Mouse (Mus musculus): Measurements from ENCODE around the gene Disc1. TPM values are rescaled to one million over a fixed set of nuclear protein-coding genes. Genes with fewer than 3 reads are reported as not detected.

Disc1 gene
- total RNA-seq, 1 experiment from 2014 or later: 2.4 TPM

DNA sequence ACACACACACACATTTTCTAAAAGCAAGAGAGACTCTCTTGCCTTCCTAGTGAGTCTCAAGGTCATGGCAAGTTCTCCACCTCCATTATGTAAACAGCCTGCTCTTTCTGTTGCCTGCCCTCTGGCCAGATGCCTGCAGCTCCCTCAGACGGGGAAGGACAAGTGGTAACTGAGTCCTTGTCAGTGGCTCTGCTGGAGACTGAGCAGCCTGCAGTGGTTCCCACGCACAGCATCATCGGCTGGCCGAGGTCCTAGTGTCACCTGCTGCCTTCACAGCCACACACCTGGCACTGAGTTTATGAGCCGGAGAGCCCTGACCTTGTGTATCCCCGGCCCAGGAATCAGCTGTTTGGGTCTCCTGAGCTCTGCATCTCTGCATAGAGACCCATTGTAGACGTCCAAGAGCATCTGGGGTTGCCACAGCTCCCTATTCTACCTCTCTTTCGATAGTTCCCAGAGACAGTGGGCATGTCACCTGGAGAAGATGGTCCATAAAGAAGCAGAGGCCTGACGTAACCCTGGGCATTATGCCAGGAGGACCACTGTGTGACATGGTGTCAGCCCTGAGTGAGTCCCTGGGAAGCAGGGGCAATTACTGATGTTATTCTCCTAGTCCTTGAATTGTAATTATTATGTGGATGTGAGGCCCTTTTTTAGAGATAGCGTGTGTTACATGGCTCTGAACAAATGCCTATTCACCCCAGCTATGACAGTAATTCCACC is 169.2 kb downstream of the Disc1 start:
- DNase-seq: peak; percentile 50

DNA sequence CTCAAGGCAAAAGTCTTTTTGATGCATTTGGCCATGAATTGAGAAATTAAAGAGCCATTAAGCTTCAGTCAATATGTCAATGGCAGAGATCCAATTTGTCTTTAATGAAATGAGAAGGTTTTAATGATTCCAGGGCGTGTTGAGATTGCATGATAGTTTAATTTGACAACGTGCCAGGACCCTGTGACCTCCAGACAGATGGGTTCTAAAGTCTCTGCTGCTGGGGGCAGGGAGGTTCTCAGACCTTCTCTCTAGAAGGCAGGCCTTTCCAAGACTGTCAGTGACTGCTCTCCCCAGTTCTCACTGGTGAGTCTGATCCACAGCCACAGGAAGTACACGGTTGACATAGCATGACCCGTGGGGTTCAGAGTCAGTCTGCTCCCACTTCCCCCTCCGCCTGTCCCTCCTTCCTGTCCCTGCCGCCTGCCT is 170.3 kb downstream of the Disc1 start:
- DNase-seq: no peak

DNA sequence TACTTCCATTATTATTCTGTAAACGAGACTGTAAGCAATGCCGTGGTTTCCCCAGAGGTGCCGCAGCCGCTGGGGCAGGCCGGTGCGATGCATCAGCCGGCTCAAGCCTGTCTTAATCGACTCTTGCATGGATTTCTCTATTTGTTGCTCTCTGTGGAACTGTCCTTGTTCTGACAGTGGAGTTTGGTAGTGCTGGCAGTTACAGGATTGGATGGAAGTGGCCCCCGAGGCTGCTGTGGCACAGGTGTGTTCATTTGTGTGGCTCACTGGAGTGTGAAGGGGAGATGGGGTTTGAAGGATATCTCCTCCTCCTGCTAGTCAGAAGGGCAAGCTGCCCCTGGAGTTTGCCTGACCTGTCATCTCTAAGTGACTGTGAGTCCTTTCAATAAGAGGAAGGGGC is 171.3 kb downstream of the Disc1 start:
- no peak for DNase-seq

DNA sequence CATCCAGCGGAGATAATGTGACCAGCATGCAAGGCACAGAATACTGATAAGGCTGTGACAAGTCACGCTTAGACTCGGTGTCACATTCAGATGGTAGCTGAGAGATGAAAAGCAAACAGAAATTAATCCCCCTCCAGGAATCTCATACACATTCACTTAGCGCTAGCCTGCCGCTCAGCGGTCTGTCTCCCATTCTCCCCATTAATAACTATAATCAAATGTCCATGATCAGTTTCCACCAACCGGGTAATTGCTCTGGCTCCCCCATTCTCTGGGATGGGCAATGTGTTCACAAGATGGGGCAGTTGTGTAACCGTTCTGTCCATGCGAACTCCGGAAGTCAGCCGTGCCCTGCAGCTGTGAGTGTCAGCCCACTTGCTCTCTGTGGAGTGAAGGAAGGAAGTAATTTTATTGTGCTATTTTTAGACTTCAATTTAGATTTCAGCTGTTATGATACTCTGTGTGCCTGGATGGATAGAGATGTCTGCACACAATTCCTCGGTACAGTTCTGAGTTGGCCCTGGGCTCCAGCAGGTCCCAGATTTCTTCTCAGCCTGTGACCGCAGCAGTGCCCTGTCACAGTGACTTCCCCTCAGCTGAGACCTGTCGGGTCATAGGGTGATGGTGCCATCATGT is 173.1 kb downstream of the Disc1 start:
- DNase-seq: no peak

DNA sequence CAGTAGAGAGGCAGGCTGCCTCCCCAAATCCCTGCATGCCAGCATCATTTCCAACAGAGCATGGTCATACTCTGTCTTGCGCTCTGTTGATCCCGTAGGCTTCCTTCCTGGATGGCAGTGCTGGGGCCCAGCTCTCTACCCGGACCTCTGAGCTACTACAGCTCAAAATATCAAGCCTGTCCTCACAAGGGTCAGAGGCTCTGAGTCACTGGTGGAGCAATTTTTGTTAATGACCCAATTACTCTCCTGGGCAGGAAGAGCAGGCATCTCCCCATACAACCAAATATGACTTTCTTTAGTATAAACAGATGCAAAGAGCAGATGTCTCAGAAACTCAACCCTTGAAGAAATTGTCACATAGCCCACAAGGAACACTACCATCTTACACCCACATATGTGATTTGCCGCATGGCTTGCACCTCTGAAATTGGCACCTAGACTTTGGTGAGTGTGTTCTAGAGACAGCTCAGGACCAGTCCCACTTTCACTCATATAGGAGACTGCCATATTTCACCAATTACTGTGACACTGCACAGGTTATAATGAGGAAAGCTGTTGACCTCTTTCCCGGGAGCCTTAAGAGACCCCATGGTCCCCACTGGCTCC is 176.6 kb downstream of the Disc1 start:
- no peak for DNase-seq

DNA sequence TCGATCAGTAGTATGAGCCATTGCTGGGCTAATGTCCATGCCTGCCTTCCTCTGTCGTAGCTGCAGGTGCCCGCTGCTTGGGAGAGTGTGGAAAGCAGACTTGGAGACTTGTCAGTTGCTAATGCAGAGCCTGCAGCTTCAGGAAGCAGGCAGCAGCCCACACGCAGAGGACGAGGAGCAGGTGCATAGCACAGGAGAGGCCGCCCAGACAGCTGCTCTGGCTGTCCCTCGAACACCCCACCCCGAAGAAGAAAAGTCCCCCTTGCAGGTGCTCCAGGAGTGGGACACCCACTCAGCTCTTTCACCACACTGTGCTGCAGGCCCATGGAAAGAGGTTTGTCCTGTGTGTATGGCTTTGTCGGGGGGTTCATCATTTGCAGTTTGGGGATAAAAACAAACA is 178.7 kb downstream of the Disc1 start:
- no peak for DNase-seq

DNA sequence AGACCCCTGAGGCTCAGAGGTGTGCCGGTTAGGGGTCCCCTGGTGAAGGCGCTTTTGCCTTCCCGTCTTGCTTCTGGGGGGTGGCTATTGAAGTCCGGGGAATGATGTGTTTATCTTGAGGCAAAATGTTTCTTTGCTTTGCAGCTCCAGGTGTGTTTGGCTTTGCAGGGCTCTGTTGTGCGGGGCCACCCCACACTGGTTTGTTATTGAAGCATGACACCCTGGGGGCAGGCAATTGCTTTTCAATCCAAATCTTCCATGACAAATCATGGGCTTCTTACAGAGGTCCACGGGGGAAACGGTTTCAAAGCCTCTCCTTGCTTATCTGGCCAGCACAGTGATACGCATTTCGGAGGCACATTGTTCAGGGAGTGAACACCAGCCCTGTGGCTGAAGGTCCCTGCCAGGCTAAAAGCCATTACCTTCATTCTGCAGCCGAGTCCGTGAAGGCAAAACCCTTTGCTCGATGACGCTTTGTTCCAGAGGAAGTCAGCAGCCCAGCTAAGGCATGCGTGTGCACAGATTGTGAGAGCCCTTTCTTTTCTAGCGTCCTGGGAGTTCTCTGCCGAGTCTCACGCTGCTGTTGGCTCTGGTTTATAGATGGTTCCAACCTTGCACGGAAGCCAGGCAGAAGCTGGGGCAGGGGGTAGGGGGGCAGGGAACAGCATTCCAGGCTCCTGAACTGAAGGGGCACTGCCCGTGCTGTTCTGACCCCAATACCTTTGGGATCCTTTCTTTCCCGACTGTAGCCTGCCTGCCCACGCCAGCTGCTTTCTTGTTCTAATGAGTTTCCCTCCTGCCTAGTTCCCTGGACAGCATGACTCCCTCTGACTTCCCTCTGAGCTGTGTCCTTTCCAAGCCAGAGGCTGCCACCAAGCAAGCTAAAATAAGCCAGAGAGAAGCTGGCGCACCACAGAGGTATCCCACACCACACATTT is 182.2 kb downstream of the Disc1 start:
- DNase-seq: no peak

DNA sequence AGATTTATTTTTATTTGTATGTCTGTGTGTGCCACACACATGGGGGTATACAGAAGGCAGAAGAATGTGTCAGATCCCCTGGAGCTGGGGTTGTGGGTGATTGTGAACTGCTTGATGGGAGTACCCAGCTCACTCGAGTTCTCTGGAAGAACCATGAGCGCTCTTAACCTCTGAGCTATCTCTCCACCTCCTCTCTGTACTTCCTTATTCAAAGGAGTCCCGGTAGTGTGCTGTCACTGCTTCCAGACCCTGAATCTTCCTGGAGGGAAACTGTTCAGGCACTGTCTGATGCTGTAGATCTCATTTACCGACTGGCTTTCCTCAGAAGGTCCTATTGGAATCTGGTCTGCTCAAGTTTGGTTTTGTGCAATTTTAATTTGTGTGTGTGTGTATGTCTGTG is 186.8 kb downstream of the Disc1 start:
- no peak for DNase-seq

DNA sequence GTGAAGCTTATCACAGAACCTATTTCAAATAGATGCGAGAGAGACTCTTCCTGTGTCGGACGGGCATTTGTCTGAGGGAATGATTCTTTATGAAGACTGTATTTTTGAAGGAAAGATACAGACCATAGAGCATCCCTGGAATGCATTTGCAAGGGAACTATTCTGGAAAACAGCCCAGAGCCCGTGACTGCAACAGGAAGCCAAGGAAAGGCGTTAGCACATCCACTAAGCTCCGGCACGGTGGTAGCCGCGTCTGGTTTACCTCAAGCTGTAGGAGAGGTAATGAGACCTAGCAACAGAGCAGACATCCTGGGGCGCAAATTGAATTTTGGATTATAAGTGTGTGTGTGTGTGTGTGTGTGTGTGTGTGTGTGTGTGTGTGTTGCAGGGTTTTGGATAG is 188.4 kb downstream of the Disc1 start:
- no peak for DNase-seq

DNA sequence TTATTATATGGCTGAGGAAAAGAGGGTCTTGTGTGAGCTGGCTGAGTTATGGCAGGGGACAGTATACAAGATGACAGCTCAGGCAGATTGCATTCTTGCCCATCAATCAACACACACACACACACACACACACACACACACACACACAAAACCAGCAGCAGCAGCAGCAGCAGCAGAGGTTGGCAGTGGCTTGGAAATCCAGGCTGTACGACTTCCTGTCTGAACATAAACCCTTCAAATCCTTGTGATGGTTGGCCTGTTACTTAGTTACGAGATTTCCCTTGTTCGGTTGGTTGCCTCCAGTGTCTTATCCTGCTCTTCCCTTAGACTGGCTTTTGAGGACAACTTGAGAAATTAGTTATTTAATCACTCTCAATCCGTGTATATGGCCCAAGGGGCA is 188.9 kb downstream of the Disc1 start:
- no peak for DNase-seq

DNA sequence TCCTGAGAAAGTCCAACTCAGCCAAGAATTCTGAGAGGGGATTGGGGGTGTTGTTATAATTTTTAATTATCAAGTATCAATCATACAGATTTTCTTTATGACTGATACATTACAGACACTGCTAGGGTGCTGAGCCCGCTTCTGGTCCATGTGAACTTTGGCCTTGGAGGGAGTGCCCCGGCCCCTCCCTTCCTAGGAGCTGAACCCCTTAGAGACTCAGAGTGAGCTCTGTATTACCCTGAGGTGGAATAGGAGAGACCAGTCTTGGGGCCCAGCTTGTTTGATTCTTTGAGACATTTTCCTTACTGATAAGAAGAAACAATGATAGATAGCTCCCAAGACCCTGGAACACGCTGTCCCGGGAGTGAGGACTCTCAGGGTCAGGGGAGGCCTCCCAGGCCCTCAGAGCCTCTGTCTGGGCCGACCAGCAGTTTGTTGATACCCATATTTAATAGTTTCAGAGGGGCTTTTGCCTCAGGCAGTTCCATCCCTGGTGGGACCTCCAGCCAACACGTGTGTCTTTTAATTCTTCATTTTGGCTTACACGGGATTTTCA is 192.8 kb downstream of the Disc1 start:
- no peak for DNase-seq

DNA sequence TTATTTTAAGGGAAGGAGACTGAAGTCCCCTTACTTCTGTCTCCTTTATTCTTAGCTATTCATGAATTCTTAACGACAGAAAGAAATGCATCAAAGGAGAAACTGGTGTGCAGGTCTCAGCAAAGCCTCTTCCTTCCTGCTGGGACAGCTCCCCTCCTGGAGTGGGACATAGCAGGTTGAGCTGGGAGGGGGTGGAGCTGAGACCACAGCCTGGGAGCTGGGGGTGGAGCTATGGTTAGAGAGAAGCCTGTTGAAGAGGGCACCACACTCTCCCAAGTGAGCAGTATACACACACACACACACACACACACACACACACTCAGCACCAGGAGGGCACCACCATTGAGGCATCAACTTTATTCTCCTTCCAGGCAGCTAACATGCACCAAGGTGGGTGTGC is 193.4 kb downstream of the Disc1 start:
- DNase-seq: no peak

DNA sequence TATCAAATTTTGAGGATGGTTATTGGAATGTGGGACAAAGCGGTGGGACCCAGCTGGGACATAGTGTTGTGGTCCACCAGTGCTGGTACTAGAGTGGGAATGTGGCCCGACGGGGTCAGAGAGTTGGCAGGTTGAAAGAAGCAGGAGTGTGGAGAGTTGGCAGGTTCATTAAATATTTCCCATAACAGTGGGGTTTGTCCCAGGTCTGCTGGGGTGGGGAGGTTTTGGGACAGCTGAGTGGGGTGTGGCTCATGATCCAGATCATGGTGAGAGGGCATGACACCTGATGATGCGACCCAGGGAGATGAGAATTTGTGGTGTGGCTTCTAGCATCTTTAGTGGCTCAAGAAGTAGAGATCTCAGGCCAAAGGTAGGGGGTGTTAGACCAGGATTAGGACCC is 199.0 kb downstream of the Disc1 start:
- DNase-seq: no peak

DNA sequence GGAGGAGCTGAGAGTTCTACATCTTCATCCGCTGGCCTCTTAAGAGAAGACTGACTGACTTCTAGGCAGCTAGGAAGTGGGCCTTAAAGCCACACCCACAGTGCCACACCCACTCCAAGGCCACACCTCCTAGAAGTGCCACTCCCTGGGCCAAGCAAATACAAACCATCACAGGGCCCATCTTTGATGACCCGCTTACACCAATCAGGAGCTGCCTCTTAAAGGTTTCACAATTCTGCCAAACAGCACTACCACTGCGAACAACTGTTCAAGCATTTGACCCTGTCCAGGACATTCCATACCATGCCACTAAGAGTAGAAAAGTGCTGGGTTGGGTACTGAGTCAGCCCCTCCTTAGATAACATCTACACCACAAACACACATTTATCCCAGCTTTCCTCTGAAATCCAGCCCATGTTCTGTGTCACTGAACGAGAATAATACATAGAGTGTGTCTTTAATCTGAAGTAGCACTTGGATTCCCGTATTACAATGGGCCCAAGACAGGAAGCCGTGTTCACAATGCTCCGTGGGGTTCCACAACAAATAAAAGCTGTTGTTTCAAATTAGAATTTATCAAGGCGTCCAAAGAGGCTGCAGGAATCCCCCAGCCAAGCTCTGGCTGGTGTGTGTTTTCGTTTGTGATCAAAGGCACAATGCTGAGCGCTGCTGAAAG is 199.6 kb downstream of the Disc1 start:
- no peak for DNase-seq

DNA sequence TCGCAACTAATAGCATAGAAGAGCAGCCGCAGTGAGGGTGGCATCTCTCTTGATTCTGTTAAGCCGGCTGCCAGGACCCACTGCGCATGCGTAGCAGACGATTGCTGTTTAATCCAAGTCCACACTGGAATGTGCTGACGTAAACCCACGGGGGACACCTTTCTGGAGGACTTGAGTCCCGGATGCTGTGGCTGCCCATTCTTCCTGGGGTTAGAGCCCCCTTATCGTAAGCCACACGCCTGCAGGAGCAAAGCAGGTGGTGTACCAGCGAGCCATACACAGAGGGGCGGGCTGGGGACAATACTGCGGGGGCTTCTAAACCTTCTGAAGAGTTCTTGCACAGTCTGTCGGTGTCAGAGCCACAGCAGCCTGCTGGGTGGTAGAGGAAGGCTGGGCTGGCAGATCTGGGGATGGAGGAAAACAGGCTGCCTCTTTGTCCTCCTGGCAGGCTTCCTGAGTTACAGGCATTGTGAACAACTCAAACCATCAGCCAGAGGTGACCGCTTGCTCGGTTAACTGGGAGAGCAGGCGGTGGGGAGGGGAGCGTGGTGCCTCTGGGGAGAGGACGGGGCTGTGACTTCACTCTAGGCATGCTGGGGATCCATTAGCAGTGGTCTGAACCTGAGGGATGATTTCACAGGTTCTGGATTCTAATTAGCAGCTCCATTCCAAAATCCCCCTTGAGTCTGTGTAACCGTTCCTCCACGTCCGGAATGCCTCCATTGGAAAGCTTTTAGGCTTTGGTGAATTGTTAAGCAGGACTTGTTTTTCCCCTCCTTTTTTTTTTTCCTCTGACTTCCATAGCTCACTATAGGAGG is 200.4 kb downstream of the Disc1 start:
- DNase-seq: peak; percentile 82

DNA sequence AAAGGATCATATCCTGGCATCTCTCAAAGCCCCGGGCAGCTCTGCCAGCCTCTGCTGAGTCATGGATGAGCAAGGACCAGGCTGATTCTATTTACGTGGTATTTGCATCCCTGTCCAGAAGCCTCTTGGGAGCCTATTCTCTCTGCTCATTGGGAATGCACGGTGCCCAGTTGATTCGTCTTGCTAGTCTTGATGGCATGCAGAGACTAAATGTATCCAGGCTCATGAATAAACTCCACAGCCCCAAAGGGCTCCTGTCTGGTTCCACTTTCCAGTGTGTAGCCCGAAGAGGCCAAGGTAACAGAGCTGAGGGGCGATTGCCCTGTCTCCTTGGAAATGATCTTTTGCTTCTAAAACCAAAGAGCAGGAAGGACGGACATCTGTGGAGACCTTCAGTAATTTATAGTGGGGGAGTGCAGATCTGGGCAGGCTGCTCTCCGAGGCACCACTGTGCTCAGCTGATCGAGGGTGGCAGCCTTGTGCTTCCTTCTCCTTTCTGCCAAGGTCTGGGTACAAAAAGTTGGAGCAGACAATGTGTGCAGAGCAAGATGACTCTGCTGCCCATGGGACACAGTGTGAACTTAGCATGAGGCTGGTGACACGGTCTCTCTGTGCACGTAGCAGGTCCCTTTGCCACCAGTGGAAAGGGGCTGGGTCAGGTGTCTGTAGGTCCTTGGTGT is 201.2 kb downstream of the Disc1 start:
- peak; percentile 56 for DNase-seq

DNA sequence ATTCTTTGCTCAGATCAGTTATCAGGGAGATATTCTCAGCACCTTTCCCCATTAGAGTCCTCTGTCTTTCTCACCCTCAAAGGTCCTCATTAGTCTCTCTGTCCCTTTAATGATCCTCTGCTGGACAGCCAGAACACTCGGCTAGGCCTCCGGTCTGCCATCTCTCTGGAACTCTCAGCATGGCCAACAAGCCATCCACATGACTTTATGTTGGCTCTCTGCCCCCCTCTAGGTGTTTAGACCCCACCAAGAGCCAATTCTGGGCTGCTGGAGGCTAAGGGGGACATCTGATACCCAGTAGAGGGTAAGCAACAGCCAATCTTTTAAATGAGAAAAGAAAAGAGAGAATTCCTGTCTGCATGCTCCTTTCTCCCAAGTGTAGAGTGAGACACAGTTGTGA is 203.7 kb downstream of the Disc1 start:
- DNase-seq: no peak

DNA sequence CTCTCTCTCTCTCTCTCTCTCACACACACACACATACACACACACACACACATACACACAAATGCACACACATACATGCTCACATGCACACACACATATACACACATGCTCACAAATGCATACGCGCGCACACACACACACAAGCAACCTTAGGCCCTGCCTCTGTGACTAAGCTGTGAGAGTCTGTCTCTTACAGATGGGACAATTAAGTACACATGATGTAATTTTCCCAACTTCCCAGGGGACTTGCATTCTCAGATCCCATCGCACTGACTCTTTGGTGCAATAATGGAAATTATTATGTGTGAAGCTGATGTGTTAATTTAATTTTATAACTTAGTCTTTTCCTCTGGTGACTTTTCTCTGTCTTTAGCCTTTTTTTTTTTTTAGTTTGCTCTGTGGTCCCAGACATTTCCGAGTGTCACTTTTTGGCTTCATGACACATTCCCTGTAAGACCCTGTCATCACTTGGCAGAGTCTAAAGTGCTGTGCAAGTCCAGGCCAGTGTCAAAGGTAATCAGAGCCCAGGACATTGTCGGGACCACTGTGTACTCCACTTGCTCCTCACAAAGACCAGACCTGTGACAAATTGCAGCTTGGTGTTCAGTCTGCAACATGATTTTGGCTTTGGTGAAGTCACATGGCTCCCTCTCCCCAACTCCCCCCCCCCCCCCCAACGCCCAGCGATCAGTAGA is 205.0 kb downstream of the Disc1 start:
- DNase-seq: no peak

DNA sequence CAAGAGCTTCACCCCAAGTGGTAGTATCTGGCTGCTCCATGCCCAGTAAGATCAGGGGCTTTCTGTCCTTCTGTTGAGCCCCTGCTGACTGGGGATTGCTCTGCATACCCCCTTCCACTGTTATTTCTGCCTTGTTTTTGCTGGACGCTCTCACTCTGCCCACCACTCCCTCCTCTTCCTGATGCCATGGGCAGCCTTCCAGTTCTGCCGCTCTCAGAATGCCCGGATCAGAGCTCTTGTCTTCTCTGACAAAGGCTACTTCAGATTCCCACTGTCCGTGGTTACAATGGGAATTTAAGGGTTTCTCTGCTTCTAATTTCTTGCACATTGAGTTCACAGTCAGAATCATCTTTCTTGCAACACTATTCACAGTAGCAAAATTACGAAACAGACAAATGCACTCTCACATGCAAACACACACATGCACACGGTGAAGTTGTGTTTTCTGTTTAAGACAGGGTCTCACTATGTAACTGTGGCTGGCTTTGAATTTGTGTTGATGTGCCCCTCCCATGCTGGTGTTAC is 214.2 kb downstream of the Disc1 start:
- DNase-seq: no peak

All from adrenal gland, postnatal 25 days (tissue).